Mouse (Mus musculus): ENCODE measurements at regions not wholly inside any gene's neighbourhood (a gene's known extent, or its start where the extent isn't known, plus 50 kb on each side); places are given as distances from the start of the nearest gene placed in this dataset.
"Not testable (repeated sequence)": the region's sequence is repeated elsewhere in the genome, so short reads cannot be mapped to it uniquely, and the experiment has no call there.

- Histone ChIP-seq H3K9ac (ENCODE audit: low read depth, low read length) (no peak overlapping the region), H3K36me3 (ENCODE audit: control insufficient read depth, insufficient read depth, low read length) (no peaks in the 10 kb centered on the region), H3K4me2 (ENCODE audit: low read length) (no peak overlapping the region), H3K27ac (ENCODE audit: low read depth, low read length) (no peak overlapping the region), H3K9me3 (ENCODE audit: control insufficient read depth, low read length) (no peaks in the 10 kb centered on the region), H3K4me3 (ENCODE audit: low read length) (no peak overlapping the region), H3K27me3 (replicated peaks; ENCODE audit: control insufficient read depth, insufficient read depth, low read length) (no peaks in the 10 kb centered on the region), H3K4me1 (ENCODE audit: control insufficient read depth, insufficient read depth, low read depth, low read length) (no peaks in the 10 kb centered on the region)
- no peak for ATAC-seq
- WGBS = 19% methylated on average over 1 of the region's 1 CpGs
Observed at GRCm38 (mm10) chr2:116358145-116358544, 292.5 kb upstream of the Meis2 start.

DNA sequence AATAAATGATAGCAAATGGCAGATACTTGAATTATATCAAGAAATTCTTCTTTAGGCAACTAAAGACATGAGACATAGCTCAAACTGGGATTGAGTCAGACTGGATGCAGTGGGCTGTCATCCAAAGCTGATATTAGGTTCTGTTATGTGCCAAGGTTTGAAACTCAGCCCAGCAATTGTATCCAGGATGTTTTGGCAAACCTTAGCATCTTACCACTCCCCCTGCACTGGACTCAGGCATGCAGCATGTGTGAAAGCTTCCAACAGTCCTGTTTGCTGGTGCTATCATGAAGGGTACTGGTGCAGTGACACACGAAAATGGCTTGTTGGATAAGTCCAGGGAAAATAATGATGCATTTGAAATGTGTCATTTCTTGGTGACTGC, 282.9 kb upstream of the Meis2 start:
- no peaks in the 10 kb centered on the region for H3K27me3 ChIP-seq (replicated peaks; ENCODE audit: control insufficient read depth, insufficient read depth, low read length)
- no peaks in the 10 kb centered on the region for H3K36me3 ChIP-seq (ENCODE audit: control insufficient read depth, insufficient read depth, low read length)
- ATAC-seq = no peak
- no peaks in the 10 kb centered on the region for H3K4me1 ChIP-seq (ENCODE audit: control insufficient read depth, insufficient read depth, low read depth, low read length)
- H3K27ac ChIP-seq (ENCODE audit: low read depth, low read length) = no peak overlapping the region
- no peaks in the 10 kb centered on the region for H3K9me3 ChIP-seq (ENCODE audit: control insufficient read depth, low read length)
- no peak overlapping the region for H3K9ac ChIP-seq (ENCODE audit: low read depth, low read length)
- H3K4me3 ChIP-seq (ENCODE audit: low read length) = no peak overlapping the region
- no peak overlapping the region for H3K4me2 ChIP-seq (ENCODE audit: low read length)
- WGBS = 68% methylated on average over 1 of the region's 1 CpGs

DNA sequence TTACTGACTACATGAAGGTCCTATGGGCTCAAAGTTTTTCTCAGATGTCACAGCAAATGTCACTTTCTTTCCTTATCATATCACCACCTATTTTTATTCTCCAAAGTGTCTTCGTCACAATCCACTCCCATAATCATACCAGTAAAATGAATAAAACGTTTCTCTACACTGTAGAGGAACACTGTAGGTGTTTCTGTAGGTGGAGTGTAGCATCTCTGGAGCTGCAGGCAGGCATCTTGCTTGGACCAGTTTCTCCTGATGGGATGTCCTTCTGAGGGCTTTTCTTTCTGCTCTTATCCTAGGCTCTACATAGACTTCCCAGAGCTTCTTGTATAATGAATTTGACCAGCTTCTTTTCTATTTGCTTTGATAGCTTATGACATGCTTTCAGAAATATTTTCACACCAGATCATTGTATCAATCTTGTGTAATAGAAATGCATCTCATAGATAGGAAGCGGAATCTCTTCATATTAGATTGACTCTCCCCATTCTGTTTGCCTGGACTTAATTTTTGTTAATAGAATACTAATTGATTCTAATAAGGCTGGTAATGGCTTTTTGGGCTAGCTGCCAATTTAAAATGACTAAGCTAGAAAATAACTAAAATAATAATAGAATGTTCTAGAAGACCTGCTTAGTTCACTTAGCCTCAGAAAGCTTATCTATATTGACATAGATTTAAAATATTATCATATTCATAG, 282.3 kb upstream of the Meis2 start:
- Histone ChIP-seq H3K4me3 (ENCODE audit: low read length) (no peak overlapping the region), H3K27me3 (replicated peaks; ENCODE audit: control insufficient read depth, insufficient read depth, low read length) (no peaks in the 10 kb centered on the region), H3K36me3 (ENCODE audit: control insufficient read depth, insufficient read depth, low read length) (no peaks in the 10 kb centered on the region), H3K4me2 (ENCODE audit: low read length) (no peak overlapping the region), H3K4me1 (ENCODE audit: control insufficient read depth, insufficient read depth, low read depth, low read length) (no peaks in the 10 kb centered on the region), H3K9me3 (ENCODE audit: control insufficient read depth, low read length) (no peaks in the 10 kb centered on the region), H3K9ac (ENCODE audit: low read depth, low read length) (no peak overlapping the region), H3K27ac (ENCODE audit: low read depth, low read length) (no peak overlapping the region)
- no peak for ATAC-seq
- 83% methylated on average over 3 of the region's 3 CpGs for WGBS

GRCm38 (mm10) chr2:116331801-116332200, 266.2 kb upstream of the Meis2 start:
- Histone ChIP-seq H3K9me3 (ENCODE audit: control insufficient read depth, low read length) (no peaks in the 10 kb centered on the region), H3K4me2 (ENCODE audit: low read length) (no peak overlapping the region), H3K4me1 (ENCODE audit: control insufficient read depth, insufficient read depth, low read depth, low read length) (no peaks in the 10 kb centered on the region), H3K36me3 (ENCODE audit: control insufficient read depth, insufficient read depth, low read length) (no peaks in the 10 kb centered on the region), H3K27ac (ENCODE audit: low read depth, low read length) (no peak overlapping the region), H3K9ac (ENCODE audit: low read depth, low read length) (no peak overlapping the region), H3K4me3 (ENCODE audit: low read length) (no peak overlapping the region), H3K27me3 (replicated peaks; ENCODE audit: control insufficient read depth, insufficient read depth, low read length) (no peaks in the 10 kb centered on the region)
- ATAC-seq = no peak
- WGBS = 84% methylated on average over 3 of the region's 3 CpGs

DNA sequence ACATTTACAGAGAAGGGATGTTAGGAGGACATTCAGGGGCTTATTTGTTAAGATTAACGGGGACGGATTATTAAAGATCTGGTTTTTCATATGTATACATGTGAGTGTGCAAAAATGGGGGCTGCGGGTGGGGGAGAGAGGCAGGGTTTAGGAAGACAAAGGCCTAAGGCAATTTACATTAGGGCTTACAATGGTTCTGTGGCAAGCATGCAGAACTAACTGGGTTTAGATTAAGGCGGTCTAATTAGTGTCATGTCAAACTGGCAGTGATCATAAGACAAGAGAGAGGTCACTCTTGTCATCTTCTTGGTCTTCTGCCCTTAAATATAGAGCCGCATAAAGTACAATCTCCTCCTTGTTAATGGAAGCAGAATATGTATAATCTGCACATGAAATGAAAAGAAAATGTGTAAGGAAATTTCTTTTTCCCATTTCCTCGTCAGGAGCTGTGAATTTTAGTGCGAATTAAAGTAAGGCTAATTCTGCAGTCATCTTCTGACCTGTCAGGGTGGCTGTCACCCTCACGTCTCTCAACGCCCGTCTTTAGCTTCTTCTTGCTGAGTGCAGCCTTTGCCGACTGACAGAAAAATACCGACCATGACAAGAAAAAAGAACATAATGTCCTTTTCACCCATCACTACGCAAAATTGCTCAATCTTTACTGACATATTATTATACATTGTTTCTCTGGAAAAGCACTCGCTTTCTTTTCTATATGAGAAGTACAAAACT, 256.6 kb upstream of the Meis2 start:
- 52% methylated on average over 14 of the region's 14 CpGs for WGBS
- H3K36me3 ChIP-seq (ENCODE audit: control insufficient read depth, insufficient read depth, low read length) = no peaks in the 10 kb centered on the region
- no peaks in the 10 kb centered on the region for H3K9me3 ChIP-seq (ENCODE audit: control insufficient read depth, low read length)
- no peaks in the 10 kb centered on the region for H3K27me3 ChIP-seq (replicated peaks; ENCODE audit: control insufficient read depth, insufficient read depth, low read length)
- H3K4me1 ChIP-seq (ENCODE audit: control insufficient read depth, insufficient read depth, low read depth, low read length) = no peaks in the 10 kb centered on the region; the same call in 1 of the 2 replicates
- no peak overlapping the region for H3K27ac ChIP-seq (ENCODE audit: low read depth, low read length)
- H3K9ac ChIP-seq (ENCODE audit: low read depth, low read length) = no peak overlapping the region
- no peak overlapping the region for H3K4me3 ChIP-seq (ENCODE audit: low read length)
- ATAC-seq = no peak
- no peak overlapping the region for H3K4me2 ChIP-seq (ENCODE audit: low read length)

DNA sequence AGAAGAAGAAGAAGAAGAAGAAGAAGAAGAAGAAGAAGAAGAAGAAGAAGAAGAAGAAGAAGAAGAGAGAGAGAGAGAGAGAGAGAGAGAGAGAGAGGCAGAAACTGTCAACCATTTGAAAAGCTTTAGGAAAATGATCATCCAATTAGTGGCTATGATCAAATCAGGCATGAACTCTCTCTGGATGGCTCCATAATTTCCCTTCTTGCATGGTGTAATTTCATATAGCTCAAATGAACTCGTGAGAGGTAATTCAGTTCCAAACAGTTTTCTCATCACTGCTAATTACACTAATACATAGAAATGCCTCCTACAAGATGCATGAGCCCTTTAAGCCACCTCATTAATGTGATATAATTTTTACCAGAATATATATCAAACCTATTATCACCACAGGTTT, 233.9 kb upstream of the Meis2 start:
- no peak overlapping the region for H3K4me2 ChIP-seq (ENCODE audit: low read length)
- no peaks in the 10 kb centered on the region for H3K4me1 ChIP-seq (ENCODE audit: control insufficient read depth, insufficient read depth, low read depth, low read length)
- H3K9ac ChIP-seq (ENCODE audit: low read depth, low read length) = no peak overlapping the region
- H3K36me3 ChIP-seq (ENCODE audit: control insufficient read depth, insufficient read depth, low read length) = no peaks in the 10 kb centered on the region
- ATAC-seq = no peak
- no peaks in the 10 kb centered on the region for H3K27me3 ChIP-seq (replicated peaks; ENCODE audit: control insufficient read depth, insufficient read depth, low read length)
- no peaks in the 10 kb centered on the region for H3K9me3 ChIP-seq (ENCODE audit: control insufficient read depth, low read length)
- no peak overlapping the region for H3K4me3 ChIP-seq (ENCODE audit: low read length)
- H3K27ac ChIP-seq (ENCODE audit: low read depth, low read length) = no peak overlapping the region
- WGBS = 43% methylated on average over 1 of the region's 1 CpGs

DNA sequence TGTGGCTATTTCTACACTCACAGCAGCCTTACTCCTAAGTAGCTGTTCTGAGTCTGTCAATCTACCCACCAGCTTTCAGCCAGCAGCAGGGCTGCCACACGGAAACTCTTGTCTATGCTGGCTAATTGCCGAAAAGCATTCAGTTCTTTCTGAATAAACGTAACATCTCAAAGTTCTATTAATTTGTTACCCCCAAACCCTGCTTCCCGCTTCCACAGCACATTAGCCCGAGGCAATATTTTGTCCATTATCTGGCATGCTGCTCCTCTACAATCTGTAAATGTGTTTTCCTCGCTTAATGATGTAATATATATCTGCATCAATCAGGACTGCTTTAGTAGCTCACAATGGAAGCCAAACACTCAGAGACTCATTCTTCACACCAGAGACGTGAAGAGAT, 224.2 kb upstream of the Meis2 start:
- Histone ChIP-seq H3K9me3 (ENCODE audit: control insufficient read depth, low read length) (no peaks in the 10 kb centered on the region), H3K9ac (ENCODE audit: low read depth, low read length) (no peak overlapping the region; the same call in 1 of the 2 replicates), H3K36me3 (ENCODE audit: control insufficient read depth, insufficient read depth, low read length) (no peaks in the 10 kb centered on the region), H3K4me2 (ENCODE audit: low read length) (no peak overlapping the region), H3K4me3 (ENCODE audit: low read length) (no peak overlapping the region), H3K27me3 (replicated peaks; ENCODE audit: control insufficient read depth, insufficient read depth, low read length) (no peaks in the 10 kb centered on the region), H3K27ac (ENCODE audit: low read depth, low read length) (no peak overlapping the region), H3K4me1 (ENCODE audit: control insufficient read depth, insufficient read depth, low read depth, low read length) (no peaks in the 10 kb centered on the region)
- WGBS = 48% methylated on average over 7 of the region's 7 CpGs
- ATAC-seq = 0 out of 2 replicates have a peak, but pooled peaks have one; percentile 56

- not testable (repeated sequence) for H3K9ac ChIP-seq (ENCODE audit: low read depth, low read length); H3K4me1 ChIP-seq (ENCODE audit: control insufficient read depth, insufficient read depth, low read depth, low read length); ATAC-seq; H3K27me3 ChIP-seq (replicated peaks; ENCODE audit: control insufficient read depth, insufficient read depth, low read length); H3K4me2 ChIP-seq (ENCODE audit: low read length); H3K36me3 ChIP-seq (ENCODE audit: control insufficient read depth, insufficient read depth, low read length); H3K27ac ChIP-seq (ENCODE audit: low read depth, low read length); H3K9me3 ChIP-seq (ENCODE audit: control insufficient read depth, low read length); H3K4me3 ChIP-seq (ENCODE audit: low read length)
- 59% methylated on average over 3 of the region's 3 CpGs for WGBS
Observed at GRCm38 (mm10) chr2:116243191-116243590, 177.6 kb upstream of the Meis2 start.

DNA sequence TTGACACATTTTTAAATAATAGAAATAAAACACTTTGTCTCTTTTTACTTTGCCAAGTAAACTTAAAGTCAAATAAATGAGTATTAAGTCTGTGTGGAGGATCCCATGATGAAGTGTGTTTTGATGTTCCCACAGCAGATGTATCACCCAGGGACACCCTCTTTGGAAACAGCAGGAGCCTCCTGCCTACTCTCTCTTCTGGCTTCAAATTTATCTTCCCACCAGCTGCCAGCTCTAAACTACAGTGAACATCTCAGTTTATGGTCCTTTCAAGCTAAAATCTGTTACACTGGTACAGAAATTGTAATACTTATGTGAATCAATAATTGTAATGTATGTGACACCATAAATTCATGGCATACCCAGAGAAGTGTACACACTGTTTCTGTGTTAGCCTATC, 171.1 kb upstream of the Meis2 start:
- Histone ChIP-seq H3K9ac (ENCODE audit: low read depth, low read length) (no peak overlapping the region), H3K9me3 (ENCODE audit: control insufficient read depth, low read length) (no peaks in the 10 kb centered on the region), H3K4me2 (ENCODE audit: low read length) (no peak overlapping the region), H3K27me3 (replicated peaks; ENCODE audit: control insufficient read depth, insufficient read depth, low read length) (no peaks in the 10 kb centered on the region), H3K4me1 (ENCODE audit: control insufficient read depth, insufficient read depth, low read depth, low read length) (no peaks in the 10 kb centered on the region), H3K36me3 (ENCODE audit: control insufficient read depth, insufficient read depth, low read length) (no peaks in the 10 kb centered on the region), H3K4me3 (ENCODE audit: low read length) (no peak overlapping the region), H3K27ac (ENCODE audit: low read depth, low read length) (no peak overlapping the region)
- no peak for ATAC-seq
